Mouse (Mus musculus): ENCODE results near the gene Lig4. TPM values are rescaled to one million over a fixed set of nuclear protein-coding genes. Genes with fewer than 3 reads are reported as not detected.

Gene Lig4
- polyA plus RNA-seq (2011; ENCODE audit: insufficient read depth, insufficient read length, low read depth, missing spikeins), result 9.4 and 9.6 TPM in 2 replicates

DNA sequence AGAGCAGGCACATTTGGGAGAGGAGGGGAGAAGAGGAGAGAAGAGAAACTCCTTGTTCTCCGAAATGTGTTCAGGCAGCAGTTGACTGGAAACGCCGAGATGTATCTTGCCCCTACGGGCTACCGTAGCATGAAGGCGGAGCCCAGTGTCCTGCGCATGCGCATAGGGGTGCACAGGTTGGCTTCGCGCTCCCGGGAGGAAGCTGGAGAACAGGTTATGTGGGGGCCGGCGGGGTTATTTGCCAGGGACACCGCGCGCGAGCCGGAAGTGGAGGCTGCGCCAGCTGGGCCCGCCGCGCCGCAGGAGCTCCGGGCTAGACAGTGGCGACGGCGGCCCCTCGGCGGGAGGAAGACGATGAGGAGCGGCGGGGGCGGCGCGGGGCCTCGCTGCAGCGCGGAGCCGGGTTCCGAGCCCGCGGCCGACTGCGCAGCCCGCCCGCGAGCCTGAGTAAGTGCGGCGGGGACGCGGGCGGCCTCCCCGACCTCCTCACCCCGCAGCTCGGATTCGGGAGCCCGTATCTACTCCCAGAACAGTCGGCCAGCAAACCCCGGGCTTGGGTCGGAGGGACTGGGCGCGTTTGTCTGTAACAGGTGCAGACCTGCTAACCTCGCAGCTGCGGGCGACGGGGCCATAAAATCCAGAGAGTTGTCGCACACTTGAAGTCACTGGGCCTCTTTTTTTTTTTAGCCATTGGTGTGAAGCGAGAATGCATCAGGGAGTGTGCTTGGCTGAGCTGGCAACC, at the start of gene Lig4, which contains the start of gene Abhd13:
TSS of gene Lig4 (minus strand) at position 114 of the 742 bp plus-strand sequence.
TSS of gene Abhd13 (plus strand) at position 135 of the 742 bp plus-strand sequence.
- Histone ChIP-seq H3K27me3 (ENCODE audit: control insufficient read depth, insufficient read depth, low read length, poor library complexity, severe bottlenecking) (no peaks in the 10 kb centered on the region), H3K9me3 (replicated peaks; ENCODE audit: control insufficient read depth, insufficient read depth, low read length, poor library complexity, severe bottlenecking) (no peaks in the 10 kb centered on the region), H3K36me3 (ENCODE audit: control insufficient read depth, insufficient read depth, low read length, poor library complexity, severe bottlenecking) (peaks cover 21% of the 10 kb centered on the region), H3K9ac (ENCODE audit: low read depth, poor library complexity, severe bottlenecking) (peak within 1 kb of the TSS; percentile 99), H3K27ac (ENCODE audit: insufficient read depth, low read length) (peak within 1 kb of the TSS; percentile 36; the same call in 1 of the 2 replicates), H3K4me1 (ENCODE audit: control insufficient read depth, insufficient read depth, low read length) (peaks cover 2% of the 10 kb centered on the region), H3K4me3 (ENCODE audit: low read depth, low read length) (peak within 1 kb of the TSS; percentile 97)
- TF ChIP-seq EP300 (IDR thresholded peaks at IDR 0.05; ENCODE audit: insufficient read depth, low read depth, low read length), result peak; percentile 44; the same call in 1 of the 2 replicates
- TF ChIP-seq POLR2A (IDR thresholded peaks at IDR 0.05; ENCODE audit: insufficient read depth, low read length), result no peak
- TF ChIP-seq CTCF (IDR thresholded peaks at IDR 0.05; ENCODE audit: low read depth, low read length), result no peak

DNA sequence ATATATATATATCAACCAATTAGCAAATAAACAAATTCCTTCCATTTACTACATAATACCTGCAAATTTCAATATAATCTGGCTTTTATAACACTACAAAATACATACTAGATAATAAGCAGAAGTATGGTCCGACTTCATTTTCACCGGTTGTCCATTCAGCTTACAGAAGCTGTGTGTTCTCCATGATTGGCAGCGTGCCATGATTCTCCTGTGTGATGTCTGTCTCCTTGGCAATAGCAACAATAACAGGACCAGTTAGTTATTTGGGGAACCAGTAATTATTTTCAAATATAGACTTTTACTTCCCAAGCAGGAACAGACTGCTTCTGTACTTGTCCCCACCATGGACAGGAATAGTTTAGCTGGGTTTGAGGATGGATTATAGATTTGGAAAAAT, 39.7 kb upstream of the Lig4 start:
- Histone ChIP-seq H3K4me3 (ENCODE audit: low read depth, low read length) (no peak overlapping the region), H3K4me1 (ENCODE audit: control insufficient read depth, insufficient read depth, low read length) (no peaks in the 10 kb centered on the region), H3K27ac (ENCODE audit: insufficient read depth, low read length) (no peak overlapping the region), H3K9me3 (replicated peaks; ENCODE audit: control insufficient read depth, insufficient read depth, low read length, poor library complexity, severe bottlenecking) (no peaks in the 10 kb centered on the region), H3K9ac (ENCODE audit: low read depth, poor library complexity, severe bottlenecking) (no peak overlapping the region), H3K36me3 (ENCODE audit: control insufficient read depth, insufficient read depth, low read length, poor library complexity, severe bottlenecking) (no peaks in the 10 kb centered on the region), H3K27me3 (ENCODE audit: control insufficient read depth, insufficient read depth, low read length, poor library complexity, severe bottlenecking) (no peaks in the 10 kb centered on the region; the same call in 1 of the 2 replicates)
- no peak for TF ChIP-seq CTCF (IDR thresholded peaks at IDR 0.05; ENCODE audit: low read depth, low read length)
- TF ChIP-seq POLR2A (IDR thresholded peaks at IDR 0.05; ENCODE audit: insufficient read depth, low read length), result no peak
- TF ChIP-seq EP300 (IDR thresholded peaks at IDR 0.05; ENCODE audit: insufficient read depth, low read depth, low read length), result no peak

DNA sequence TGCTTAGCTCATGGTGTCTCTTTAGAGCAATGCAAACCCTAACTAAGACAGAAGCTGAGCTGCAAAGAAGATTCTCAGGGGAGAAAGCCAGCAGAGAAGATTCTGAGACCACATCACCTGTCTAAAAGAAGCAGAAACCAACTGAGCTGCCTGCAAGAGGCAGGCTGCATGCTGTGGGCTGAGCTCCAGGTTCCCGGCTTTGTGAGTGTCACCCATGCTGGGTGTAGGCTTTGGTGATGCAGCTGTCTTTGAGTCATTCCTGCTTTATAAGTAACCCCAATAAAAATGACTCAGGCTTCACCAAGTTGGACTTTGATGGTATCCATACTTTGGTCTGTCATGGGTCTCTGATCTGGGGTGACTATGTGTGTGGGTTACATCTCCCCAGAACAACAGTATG, 38.8 kb upstream of the Lig4 start:
- H3K27ac ChIP-seq (ENCODE audit: insufficient read depth, low read length), result no peak overlapping the region

DNA sequence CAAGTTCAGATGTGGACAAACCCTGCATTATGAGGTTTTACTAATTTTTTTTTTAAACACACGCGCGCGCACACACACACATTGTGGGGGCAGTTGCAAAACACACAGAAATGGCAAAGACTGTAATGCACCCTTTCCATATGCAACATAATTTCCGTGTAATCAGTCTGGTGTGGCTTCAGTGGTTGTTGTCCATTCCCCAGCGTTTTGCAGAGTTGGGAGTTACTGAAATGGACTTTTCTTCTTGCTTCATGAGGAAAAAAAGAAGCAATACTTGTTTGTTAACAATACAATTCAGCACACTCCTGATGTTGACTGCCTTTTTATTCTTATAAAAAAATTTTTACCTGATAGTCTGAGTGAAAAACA, 30.2 kb upstream of the Lig4 start:
- H3K27ac ChIP-seq (ENCODE audit: insufficient read depth, low read length), result no peak overlapping the region
- H3K4me1 ChIP-seq (ENCODE audit: control insufficient read depth, insufficient read depth, low read length), result no peaks in the 10 kb centered on the region
- H3K27me3 ChIP-seq (ENCODE audit: control insufficient read depth, insufficient read depth, low read length, poor library complexity, severe bottlenecking), result no peaks in the 10 kb centered on the region
- H3K9me3 ChIP-seq (replicated peaks; ENCODE audit: control insufficient read depth, insufficient read depth, low read length, poor library complexity, severe bottlenecking), result no peaks in the 10 kb centered on the region
- H3K36me3 ChIP-seq (ENCODE audit: control insufficient read depth, insufficient read depth, low read length, poor library complexity, severe bottlenecking), result no peaks in the 10 kb centered on the region
- no peak overlapping the region for H3K4me3 ChIP-seq (ENCODE audit: low read depth, low read length)
- TF ChIP-seq POLR2A (IDR thresholded peaks at IDR 0.05; ENCODE audit: insufficient read depth, low read length), result no peak
- TF ChIP-seq CTCF (IDR thresholded peaks at IDR 0.05; ENCODE audit: low read depth, low read length), result no peak
- TF ChIP-seq EP300 (IDR thresholded peaks at IDR 0.05; ENCODE audit: insufficient read depth, low read depth, low read length), result no peak
- no peak overlapping the region for H3K9ac ChIP-seq (ENCODE audit: low read depth, poor library complexity, severe bottlenecking)

More for the DNA sequence above, 38.8 kb upstream of the Lig4 start:
- Histone ChIP-seq H3K9me3 (replicated peaks; ENCODE audit: control insufficient read depth, insufficient read depth, low read length, poor library complexity, severe bottlenecking) (no peaks in the 10 kb centered on the region), H3K36me3 (ENCODE audit: control insufficient read depth, insufficient read depth, low read length, poor library complexity, severe bottlenecking) (no peaks in the 10 kb centered on the region), H3K27me3 (ENCODE audit: control insufficient read depth, insufficient read depth, low read length, poor library complexity, severe bottlenecking) (no peaks in the 10 kb centered on the region; the same call in 1 of the 2 replicates), H3K9ac (ENCODE audit: low read depth, poor library complexity, severe bottlenecking) (no peak overlapping the region), H3K4me3 (ENCODE audit: low read depth, low read length) (no peak overlapping the region), H3K4me1 (ENCODE audit: control insufficient read depth, insufficient read depth, low read length) (no peaks in the 10 kb centered on the region)
- no peak for TF ChIP-seq POLR2A (IDR thresholded peaks at IDR 0.05; ENCODE audit: insufficient read depth, low read length)
- TF ChIP-seq EP300 (IDR thresholded peaks at IDR 0.05; ENCODE audit: insufficient read depth, low read depth, low read length), result no peak
- no peak for TF ChIP-seq CTCF (IDR thresholded peaks at IDR 0.05; ENCODE audit: low read depth, low read length)

DNA sequence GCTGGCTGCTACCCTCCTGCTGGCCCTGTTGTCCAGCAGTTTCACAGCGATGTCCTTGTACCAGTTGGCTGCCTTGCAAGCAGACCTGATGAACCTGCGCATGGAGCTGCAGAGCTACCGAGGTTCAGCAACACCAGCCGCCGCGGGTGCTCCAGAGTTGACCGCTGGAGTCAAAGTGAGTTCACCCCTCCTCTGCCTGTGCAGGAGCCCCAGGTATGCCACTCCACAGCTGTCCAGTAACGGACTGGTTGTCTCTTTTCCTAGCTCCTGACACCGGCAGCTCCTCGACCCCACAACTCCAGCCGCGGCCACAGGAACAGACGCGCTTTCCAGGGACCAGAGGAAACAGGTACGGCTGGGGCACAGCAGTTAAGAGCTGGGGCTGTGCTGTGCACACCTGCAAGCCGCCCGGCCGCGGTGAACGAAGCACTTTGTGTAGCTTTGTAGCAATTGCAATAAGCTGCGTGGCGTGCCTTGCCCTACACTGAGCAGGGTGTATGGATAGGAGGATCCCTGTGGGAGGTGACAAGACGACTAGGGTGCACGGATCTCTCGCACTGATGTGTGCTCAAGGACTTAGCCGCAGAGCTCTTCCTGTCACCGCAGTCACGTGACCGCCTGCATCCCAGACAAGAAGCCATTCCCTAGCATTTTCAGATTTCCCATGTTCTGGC, 29.6 kb upstream of the Lig4 start:
- H3K27ac ChIP-seq (ENCODE audit: insufficient read depth, low read length), result no peak overlapping the region
- 0 out of 2 replicates have a peak overlapping the region, but pooled peaks have one; percentile 13 for H3K9ac ChIP-seq (ENCODE audit: low read depth, poor library complexity, severe bottlenecking)

More for the DNA sequence above, 29.6 kb upstream of the Lig4 start:
- Histone ChIP-seq H3K36me3 (ENCODE audit: control insufficient read depth, insufficient read depth, low read length, poor library complexity, severe bottlenecking) (no peaks in the 10 kb centered on the region), H3K9me3 (replicated peaks; ENCODE audit: control insufficient read depth, insufficient read depth, low read length, poor library complexity, severe bottlenecking) (no peaks in the 10 kb centered on the region), H3K4me3 (ENCODE audit: low read depth, low read length) (peak overlapping the region; percentile 68), H3K27me3 (ENCODE audit: control insufficient read depth, insufficient read depth, low read length, poor library complexity, severe bottlenecking) (no peaks in the 10 kb centered on the region), H3K4me1 (ENCODE audit: control insufficient read depth, insufficient read depth, low read length) (no peaks in the 10 kb centered on the region)
- TF ChIP-seq POLR2A (IDR thresholded peaks at IDR 0.05; ENCODE audit: insufficient read depth, low read length) (no peak), EP300 (IDR thresholded peaks at IDR 0.05; ENCODE audit: insufficient read depth, low read depth, low read length) (no peak), CTCF (IDR thresholded peaks at IDR 0.05; ENCODE audit: low read depth, low read length) (no peak)
